Mouse (Mus musculus): ENCODE measurements around the gene Cmtm7.
A peak's percentile ranks its signal among the peaks of the same experiment; 100 is the strongest.
"Not testable (repeated sequence)": the region's sequence is repeated elsewhere in the genome, so short reads cannot be mapped to it uniquely, and the experiment has no call there.

Cmtm7 gene

DNA sequence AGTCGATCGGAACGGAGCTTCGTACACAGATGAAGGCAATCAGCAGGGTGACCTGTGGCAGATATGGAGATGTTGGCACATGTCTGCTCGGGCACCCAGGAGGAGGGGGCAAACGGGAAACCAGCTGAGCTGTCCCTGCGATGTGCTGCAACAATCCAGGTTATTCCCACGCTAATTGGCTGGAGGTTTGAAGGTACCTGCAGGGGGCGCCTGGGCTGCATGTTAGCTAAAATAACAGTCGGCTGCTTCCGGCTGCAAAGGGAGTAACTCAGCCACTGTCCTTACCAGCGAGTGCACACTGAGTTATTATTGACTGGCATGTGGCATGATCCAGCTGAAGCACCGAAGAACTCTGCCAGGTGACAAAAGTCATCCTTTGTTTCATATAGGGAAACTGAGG lies 18.3 kb downstream of the Cmtm7 start:
- DNase-seq (ENCODE audit: low spot score in 2 of 2), result no peak

DNA sequence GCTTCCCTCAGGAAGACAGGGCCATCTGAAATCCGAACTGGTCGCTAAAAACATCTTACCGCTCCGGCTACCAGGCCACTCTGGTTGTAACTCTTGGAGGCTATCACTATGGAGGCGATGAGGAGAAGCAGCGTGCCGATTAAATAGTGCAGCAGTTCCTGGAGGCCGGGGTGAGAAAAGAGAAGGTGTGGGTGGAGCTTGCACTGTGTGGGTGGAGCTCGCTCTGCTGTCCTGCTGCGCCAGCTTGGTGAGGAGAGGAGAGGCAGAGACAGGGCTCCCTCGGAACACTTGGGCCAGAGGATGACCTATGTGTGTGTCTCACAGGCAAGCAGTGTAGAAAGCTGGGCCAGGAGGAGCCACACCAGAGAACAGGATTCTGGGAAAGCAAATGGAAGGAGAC lies 19.8 kb downstream of the Cmtm7 start:
- DNase-seq (ENCODE audit: low spot score in 2 of 2), result no peak

DNA sequence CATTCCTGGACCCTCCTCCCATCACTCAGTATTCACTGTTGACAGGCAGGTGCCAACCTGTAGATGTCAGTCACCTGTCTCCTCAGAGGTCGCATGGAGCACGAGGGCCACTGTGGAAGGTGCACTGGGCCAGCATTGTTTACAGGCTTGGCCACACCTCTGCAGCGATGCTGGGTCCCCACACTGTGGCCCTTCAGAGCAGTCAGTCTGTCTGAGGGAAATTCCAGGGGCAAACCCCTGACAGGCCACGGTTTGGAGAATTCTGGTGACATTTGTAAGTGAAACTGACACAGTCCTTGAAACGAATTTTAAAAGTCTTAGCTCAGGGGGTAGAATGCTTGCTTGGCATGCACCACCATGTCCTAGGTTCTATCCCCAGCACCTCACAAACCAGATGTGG lies 21.3 kb downstream of the Cmtm7 start:
- DNase-seq (ENCODE audit: low spot score in 2 of 2), result no peak

DNA sequence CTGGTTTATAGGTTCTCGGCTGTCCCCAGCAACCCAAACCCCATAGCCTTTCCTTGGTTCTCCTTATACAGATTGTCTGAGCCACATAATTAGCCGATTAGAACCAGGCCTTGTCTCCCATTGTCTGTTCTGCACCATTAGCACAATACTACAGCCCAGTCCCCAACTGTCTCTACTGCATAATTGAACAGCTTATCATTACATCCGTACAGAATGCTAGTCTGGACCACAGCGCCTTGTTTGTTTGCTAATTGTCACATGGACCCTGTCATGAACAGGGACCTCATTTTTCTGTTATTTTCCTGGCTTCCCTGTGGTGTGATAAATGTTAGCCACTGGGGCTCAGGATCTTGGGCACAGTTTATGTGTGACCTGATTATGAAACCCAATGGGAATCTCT lies 21.8 kb downstream of the Cmtm7 start:
- DNase-seq (ENCODE audit: low spot score in 2 of 2), result no peak

DNA sequence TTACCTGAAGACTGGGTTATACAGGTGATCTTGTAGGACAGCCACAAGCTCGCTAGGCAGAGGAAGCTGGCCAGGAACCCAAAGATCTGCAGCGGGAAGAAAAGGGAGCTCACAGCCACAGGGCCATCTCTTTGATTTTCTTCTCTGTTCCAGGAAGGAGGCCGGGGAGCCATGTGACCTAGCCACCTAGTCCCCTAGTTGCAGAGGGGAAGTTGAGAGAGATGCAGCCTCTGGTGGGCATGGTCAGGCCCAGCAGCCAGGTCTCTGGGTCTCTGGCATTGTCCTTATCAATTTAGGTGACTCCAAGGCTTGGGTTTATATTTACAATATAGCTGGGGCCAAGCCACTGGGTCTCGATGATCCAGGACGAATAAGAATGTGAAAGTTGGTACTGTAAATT lies 22.9 kb downstream of the Cmtm7 start:
- no peak for DNase-seq (ENCODE audit: low spot score in 2 of 2)

DNA sequence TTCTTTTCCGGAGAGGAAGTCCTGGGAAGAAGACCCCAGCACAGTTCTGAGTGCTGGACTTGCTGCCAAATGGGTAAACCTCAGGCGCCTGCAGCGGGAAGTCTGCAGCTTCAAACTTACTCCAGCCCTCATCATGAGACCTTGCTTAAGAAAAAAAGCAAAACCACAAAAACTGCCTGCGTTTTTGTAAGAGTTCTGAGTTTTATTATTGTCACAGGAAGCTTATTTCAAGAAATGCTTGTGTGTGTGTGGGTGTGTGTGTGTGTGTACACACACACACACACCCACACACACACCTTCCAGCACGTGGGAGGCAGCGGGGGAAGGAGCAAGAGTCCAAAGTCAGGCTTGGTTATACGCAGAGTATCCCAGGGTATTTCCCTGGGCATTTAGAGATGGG lies 23.4 kb downstream of the Cmtm7 start:
- no peak for DNase-seq (ENCODE audit: low spot score in 2 of 2)

DNA sequence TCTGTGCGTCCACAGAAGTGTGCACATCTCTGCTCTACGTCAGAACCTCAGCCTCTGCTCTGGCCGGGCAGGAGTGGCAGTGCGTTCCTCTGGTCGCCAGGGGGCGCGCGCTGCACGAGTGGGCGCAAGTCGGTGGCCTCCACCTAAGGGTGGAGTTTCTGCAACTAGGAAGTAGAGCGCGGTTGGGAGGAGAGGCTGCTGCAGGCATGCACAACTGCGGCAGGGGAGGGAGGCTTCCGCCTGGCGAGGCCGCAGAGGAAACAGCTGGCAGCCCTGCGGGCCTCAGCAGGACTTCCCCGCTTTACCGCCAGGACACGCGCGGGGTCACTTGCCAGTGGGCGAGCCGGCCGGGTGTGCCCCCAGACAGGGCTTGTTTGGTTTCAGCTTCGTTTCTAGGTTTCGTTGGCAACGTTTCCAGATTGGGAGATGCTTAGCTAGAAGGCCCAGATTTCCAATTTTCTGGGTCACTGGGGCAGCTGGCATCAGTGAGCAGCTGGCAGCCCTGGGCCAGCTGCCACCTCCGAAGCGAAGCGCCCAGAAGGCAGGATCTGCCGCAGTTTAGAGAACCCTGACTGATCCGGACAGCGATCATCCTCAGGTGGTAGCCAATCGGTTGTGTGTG lies 28.7 kb downstream of the Cmtm7 start:
- peak; percentile 89 to 93 for DNase-seq (ENCODE audit: low spot score in 2 of 2)

DNA sequence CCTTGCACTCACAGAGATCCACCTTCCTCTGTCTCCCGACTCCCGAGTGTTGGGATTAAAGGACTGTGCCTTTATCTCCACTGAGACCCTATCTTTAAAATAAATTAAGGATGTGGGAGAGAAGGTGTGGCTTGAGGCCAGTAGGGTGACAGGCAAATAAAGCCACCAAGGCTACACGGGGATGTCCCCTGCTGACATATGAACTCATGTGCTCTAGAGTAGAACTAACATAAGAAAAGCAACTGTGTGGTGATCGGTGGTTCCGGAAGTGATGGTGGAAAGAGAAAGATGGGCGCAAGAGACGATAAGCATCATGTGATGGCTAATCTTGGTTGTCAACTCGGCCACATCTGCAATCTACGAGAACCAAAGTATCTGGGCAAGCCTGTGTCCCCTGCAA lies 29.3 kb downstream of the Cmtm7 start:
- no peak for DNase-seq (ENCODE audit: low spot score in 2 of 2)

DNA sequence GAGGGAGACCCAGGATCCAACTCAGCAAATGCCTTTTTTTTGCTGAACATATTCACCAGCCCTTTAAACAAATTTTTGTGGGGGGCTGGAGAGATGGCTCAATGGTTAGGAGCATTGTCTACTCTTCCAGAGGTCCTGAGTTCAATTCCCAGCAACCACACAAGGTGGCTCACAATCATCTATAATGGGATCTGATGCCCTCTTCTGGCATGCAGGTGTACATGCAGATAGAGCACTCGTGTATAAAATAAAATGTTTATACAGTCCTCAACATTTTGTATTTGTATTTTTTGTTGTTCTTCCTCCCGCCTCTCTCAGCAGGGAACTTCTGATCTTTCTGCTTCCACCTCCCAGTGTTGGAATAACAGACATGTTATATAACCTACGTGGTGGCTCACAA lies 30.1 kb downstream of the Cmtm7 start:
- no peak for DNase-seq (ENCODE audit: low spot score in 2 of 2)

DNA sequence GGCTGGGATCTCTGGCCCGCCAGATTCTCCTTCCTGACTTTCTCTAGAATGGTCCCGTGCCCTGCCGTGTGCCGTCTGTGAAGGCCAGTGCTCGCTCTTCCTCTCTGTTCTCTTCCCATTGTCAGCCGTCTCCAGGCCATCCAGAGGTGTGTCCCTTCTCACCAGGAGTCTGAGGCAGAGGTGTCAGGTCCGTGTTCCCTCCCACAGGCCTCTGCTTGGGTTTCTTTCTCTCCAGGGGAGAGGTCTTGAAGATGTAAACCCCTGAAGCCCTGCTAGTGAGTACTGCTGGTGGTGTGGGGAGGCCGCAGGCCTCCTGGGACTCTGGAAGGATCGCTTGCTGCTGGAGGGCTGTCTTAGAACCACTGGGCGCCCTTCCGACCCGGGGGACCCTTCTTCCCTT lies 34.2 kb downstream of the Cmtm7 start:
- DNase-seq (ENCODE audit: low spot score in 2 of 2), result no peak

DNA sequence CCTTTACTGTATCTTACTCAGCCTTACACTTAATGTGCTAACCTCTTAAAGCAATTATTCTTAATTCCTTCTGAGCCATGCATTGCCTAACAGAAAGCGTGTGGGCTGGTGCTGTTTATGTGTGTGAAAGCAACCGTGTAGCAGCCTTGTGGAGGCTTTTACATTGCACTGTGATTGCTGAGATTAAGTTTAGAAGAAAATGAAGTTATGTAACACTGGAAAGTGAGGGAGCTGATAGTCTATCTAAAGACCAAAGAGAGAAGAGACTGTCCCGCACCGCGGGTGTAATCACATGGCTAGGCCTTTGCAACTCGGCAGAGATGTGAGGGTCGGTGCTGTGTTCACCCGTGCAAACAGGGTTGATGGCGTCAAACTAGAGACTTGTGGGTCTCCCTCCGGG lies 34.6 kb downstream of the Cmtm7 start:
- DNase-seq (ENCODE audit: low spot score in 2 of 2), result no peak

DNA sequence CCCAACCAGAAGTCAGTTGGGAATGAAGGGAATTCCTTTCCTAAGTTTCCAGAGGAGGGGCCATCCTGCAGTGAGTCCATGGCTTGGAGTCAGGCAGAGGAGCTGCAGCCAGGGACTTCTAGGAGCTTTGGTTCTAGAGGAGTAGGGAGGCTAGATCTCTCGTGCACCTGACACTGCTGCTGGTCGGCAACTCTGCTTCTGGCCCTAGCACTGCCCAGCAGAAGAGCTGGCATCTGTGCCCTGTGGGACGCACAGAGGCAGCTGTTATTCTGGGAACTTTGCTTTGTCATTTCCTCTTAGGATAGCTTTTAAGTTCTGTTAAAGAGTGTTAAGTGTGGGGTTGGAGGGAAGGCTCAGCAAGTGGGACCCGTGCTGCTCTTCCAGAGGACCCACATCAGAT lies 36.0 kb downstream of the Cmtm7 start:
- DNase-seq (ENCODE audit: low spot score in 2 of 2), result no peak

DNA sequence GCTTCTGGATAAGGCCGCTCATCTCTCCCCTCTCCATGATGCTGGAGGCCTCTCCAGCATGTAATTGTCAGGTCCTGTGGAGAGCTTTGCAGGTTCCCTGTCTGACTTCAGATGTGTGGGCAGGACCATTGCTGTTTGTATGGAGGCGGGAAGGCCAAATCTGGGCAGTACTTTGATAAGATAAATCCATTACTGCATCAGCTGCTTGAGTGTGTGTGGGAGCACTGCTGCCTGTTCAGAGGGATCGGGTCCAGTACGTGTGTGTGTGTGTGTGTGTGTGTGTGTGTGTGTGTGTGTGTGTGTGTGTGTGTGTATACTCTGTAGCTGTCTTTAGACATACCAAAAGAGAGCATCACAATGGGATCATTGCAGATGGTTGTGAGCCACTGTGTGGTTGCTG lies 36.5 kb downstream of the Cmtm7 start:
- DNase-seq (ENCODE audit: low spot score in 2 of 2), result no peak

DNA sequence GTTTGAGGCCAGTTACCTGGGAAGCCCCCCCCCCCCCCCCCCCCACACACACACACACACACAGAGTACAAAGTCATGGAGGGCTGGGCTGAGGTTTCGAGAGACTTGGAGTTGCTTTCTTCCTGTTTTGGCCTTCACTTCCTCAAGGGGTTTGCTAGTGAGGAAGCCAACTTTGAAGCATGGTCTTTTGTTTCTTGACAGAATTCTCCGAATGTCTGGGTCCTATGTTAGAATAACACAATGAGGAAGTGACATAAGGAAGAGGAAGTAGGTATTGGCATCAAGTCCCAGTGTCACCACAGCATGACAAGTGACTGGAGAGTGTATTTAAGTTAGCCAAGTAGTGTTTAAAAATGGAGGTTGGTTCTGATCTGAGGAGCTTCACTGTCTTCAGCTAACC lies 38.9 kb downstream of the Cmtm7 start:
- DNase-seq (ENCODE audit: low spot score in 2 of 2), result no peak

DNA sequence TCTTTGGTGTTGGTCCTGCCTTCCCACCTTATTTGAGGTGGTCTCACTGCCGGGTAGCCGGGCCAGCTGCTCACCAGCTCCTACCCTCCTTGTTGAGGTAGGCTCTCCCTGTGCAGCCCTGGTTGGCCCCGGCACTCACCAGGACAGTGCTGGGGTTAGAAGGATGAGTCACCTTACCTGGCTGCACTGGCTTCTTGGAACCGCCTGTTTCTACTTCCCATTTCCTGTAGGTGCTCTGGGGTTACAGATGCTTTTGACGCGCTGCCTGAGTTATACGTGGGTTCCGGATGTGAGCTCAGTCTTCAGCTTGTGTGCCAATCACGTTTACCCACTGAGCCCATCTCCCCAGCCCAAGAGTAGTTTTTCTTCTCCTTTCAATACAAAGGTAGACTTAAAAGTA lies 41.3 kb downstream of the Cmtm7 start:
- no peak for DNase-seq (ENCODE audit: low spot score in 2 of 2)

DNA sequence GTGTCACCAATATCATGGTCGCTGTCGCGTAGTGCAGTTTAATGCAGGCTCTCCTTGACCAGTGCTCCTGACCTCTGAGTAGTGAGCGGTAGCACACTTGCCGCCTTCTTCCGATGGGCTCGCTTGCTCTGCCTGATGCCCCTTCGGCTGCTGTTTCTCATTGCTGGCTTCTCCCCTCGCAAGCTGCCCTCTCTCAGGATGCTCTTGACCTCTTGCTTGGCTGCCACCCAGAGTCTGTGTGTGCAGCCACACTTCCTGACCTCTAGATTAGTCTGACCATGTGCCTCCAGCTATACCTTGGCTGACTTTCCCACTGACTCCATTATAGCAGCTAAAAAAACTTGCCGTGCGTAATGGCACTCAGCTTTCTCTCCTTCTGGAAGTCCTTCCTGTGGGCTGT lies 45.2 kb downstream of the Cmtm7 start:
- DNase-seq (ENCODE audit: low spot score in 2 of 2), result no peak

DNA sequence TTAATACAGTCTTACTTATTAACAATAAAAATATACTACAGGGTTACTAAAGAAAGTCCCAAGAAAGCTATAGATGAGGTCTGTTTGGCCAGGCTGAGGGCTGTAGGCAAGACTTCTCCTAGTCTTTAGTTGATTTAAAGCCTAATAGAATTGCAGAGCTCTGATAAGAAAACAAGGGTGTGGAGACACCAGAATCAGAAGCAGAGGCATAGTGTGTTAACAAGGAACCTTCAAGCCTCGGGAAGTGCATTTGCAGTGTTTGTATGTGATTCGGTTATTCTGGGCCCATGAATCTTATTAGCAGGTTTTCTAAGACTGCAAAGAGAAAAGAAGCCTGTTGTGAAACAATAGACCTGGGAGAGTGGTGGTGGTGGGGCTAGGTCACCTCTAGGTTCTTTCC lies 48.4 kb downstream of the Cmtm7 start:
- no peak for DNase-seq (ENCODE audit: low spot score in 2 of 2)

DNA sequence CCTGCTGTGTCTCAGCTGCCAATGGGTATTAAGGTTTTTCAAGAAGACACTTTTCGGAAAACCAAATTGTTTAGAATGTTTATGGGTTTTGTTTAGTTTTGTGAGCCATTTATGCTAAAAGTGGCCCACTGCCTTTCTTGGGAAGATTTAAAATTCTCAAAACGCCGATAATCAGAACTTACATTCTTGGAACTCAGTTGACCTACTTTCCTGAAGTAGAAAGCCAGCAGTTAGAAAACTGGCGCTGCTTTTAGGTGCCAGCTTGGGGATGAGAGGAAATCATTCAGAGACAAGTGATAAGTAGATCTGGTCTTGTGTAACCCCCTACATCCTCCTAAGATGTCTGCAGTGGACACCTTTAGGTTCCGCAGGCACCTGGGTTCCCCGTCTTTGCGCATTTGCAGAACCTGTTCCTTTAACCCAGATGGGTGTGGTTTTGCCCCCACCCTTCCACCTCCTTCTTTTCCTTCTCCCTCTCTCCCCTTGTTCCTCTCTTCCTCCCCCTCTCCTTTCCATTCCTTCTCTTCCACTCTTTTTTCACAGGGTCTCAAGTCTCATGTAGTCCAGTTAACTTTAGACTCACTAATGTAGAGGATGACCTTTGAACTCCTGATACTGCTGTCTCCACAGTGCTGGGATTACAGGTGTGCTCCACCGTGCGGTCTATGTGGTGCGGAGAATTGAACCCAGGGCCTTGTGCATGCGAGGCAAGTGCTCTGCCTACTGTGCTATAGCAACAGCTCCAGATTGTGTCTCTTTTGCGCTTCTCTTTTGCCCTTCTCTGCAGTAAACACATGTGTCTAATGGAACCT lies 49.6 kb downstream of the Cmtm7 start:
- DNase-seq (ENCODE audit: low spot score in 2 of 2), result no peak

DNA sequence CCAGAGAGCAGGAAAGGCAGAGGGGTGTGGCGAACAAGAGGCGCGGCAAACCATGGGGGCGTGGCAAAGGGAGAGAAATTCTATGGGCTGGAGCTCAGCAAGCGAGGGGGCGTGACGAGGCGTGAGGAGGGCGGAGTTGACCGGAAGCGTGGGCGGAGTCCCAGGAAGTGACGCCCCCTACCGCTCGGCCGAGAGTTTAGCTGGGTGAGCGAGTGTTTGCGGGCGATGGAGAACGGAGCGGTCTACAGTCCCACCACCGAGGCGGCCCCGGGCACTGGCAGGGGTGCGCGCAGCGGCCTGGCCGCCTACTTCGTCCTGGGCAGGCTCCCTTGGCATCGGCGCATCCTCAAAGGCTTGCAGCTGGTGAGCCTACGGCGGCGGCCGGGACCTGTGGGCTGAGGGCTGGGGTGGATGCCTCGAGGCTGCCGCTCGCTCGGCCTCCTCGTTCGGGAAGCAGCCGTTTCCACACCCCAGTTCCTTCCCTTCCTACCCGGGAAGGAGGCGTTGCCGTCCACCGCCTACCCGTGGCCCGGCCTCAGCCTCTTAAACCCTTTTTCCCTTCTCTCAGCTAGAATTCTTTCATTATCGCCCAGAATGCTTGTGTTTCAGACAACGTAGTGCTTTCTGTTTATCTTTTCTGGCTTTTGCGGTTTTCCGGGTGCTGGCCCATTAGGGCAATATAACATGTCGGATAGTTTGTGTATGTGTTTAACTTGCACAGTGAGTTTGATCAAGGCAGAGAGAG lies 50.5 kb downstream of the Cmtm7 start, which contains the start of gene Cmtm6:
Gene Cmtm6 (plus strand): TSS at position 106 of the 745 bp plus-strand sequence.
- DNase-seq (ENCODE audit: low spot score in 2 of 2), result peak; percentile 98 to 99

DNA sequence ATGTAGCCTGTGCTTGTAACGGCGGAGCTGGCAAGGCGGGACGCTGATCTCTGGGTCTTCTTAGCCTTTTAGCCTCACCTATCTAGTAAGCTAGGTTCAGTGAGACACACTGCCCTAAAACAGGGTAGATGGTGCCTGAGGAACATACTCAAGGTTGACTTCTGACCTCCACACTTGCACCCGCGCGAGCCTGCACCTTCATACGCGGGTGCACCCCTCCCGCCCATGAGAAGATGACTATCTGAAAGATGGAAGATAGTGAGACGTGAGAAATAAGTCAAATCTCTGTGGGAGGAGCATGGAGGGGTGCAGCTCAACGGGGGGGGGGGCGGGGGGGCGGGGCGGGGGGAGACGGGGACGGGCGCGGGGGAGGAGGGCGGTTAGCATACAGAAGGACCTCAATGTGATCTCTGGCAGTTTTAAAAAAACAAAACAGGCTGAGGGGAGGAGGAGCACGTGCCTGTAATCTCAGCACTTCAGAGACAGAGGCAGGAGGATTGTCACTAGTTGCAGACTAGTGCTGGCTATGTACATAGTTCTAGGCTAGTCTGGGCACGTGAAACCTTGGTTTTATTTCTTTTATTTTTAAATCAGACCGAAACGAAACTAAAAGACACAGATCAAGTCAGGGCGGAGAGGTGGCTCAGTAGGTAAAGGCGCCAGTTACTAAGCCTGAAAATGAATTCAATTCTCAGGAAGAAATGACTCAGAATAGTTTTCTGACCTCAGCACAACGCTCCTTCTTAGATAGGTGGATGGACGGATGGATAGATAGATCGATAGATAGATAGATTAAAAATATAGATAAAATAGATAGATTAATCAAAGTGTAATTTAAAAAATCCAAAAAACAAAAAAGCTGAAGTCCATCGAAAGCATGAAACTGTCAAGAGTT lies 51.5 kb downstream of the Cmtm7 start:
- DNase-seq (ENCODE audit: low spot score in 2 of 2), result no peak

DNA sequence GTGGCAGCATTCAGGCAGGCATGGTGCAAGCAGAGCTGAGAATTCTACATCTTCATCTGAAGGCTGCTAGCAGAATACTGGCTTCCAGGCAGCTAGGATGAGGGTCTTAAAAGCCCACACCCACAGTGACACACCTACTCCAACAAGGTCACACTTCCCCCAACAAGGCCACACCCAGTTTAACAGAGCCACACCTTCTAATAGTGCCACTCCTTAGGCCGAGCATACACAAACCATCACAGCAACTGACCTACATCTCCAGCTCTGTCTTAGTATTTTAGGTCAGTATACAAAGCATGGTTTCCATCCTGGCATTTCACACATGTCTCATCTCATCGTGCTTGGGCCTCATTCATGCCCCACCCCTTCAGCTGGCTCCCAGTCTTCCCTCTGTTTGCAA lies 53.2 kb downstream of the Cmtm7 start:
- not testable (repeated sequence) for DNase-seq (ENCODE audit: low spot score in 2 of 2)

DNA sequence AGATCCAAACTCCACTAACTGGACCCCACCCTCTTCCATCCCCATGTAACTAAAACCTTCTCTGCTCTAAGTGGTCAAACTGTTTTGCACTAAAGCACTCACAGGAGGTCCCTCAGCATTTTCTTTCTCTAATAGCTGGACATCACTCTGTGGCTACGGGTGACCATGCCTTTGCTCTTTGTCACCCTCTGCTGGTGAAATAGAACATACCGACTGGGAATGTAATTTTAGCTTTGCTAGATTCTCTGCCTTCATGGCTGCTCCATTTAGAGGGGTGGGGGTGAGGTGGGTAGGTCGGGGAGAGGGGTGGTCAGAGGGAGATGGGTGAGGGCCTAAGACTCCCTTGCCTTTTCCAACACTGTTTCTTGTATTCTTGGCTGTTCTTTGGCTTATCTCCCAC lies 54.3 kb downstream of the Cmtm7 start:
- no peak for DNase-seq (ENCODE audit: low spot score in 2 of 2)

All from urinary bladder, postnatal 36 days (tissue).